Mouse (Mus musculus) c-Kit-positive CD71-positive TER-119-positive erythroid progenitor cells, embryonic 14.5 days (primary cell): Measurements from ENCODE around the gene Fut2.

Experiments
- DNase-seq: peaks from one replicate; pipeline ENCODE4 v3.0.0-alpha.2; 2013; ENCODE audit warnings: low spot score

Gene Fut2

DNA sequence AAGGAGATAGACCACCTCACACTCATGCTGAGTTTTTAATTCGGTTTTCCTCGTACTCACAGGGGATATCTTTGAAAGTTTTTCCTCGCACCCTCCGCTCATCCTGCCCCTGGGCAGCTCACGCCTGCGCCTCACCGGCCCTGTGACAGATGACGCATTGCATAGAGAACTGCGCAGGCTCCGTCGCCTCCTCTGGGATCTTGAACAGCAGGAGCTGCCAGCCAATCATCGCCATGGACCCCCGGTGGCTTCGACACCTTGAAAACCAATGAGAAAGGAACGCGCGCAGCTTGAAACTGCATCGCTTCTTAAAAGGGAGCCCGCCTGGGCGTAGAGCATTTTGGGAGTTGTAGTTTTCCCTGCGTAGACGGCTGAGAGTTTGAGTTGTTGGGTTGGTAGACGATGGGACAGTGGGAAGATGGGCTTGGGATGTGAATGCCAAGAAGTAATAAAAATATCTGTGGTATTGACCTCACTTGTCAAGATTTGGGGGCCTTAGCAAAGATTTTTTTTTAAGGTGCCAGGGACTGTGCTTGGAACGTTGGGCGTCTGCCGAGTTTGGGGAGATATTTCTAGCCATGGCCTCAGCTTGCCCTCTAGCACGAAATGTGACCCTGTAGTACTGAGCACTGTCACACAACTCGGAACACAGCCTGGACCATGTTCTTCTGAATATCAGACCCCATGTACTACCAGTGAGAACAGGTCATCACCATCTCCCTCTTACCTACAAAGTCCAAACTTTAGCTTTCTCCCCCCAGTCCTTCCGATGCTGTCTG, 27.4 kb downstream of the Fut2 start:
- no peak for DNase-seq

GRCm38 (mm10) chr7:45637710-45638109, 28.5 kb downstream of the Fut2 start:
- DNase-seq, result no peak

DNA sequence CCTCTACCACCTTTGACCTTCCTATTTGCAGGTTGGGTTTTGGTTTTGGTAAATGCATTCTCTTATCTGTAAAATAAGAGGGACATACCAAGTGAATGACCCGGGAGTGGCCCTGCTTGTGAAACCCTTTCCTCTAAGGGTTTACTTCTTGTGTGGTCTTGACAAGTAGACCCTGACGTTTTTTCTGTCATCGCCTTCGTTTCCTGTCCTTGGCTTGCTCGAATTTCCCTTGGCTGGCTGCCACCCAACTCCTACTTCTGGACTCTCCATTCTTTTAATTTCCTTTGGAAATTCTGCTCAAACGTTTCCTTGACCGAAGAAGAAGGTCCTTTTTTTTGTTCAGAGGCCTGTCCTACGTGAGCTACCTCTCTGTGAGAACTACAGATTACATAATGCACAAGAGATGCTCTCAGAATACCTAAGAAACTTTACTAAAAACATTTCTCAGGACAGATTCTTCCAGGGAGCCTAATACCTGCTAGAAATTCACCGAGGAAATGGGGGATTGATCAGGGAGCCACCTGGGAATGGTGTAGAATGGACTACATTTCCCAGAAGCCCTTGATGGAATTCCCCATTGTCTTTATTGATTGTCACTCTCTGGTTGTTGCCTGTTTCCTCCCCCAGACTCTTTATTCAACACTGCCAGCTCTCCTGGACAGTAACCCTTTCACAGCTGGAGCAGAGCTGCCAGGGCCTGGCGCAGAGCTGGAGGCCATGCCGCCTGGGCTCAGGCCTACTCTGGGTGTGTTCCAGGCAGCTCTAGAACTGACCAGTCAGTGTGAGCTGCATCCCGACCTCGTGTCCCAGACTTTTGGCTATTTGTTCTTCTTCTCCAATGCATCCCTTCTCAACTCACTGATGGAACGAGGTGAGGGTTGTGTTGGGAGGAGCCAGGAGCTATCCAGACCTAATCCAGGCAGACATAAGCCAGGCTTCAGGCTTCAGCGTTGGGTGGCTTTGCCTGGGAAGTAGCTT, 30.2 kb downstream of the Fut2 start:
- DNase-seq, result no peak

DNA sequence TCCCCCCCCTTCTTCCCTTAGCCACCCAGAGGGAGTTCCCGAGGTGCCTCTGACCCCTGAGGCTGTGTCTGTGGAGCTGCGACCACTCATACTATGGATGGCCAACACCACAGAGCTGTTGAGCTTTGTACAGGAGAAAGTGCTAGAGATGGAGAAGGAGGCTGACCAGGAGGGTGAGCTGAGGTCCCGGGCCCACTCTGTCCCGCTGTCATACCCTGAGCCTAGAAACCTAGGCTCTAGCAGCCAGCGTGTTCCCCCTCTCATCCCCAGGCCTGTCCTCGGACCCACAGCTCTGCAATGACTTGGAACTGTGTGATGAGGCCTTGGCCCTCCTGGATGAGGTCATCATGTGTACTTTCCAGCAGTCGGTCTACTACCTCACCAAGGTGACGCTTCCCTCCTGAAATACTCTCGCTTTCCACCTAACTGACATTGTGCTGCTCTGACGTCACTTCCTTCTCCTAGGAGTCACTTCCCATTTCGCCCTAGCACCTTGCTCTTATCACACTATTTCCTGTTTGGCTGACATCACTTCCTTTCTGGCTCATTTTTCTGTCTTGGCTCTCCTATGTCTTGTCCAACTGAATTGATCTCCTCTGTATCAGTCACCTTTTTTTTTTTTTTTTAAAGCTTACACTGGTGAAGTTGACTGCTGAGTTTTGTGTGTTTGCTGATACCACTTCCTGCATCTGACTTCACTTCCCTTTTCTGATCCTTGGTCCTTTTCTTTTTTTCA, 31.1 kb downstream of the Fut2 start:
- DNase-seq, result no peak

DNA sequence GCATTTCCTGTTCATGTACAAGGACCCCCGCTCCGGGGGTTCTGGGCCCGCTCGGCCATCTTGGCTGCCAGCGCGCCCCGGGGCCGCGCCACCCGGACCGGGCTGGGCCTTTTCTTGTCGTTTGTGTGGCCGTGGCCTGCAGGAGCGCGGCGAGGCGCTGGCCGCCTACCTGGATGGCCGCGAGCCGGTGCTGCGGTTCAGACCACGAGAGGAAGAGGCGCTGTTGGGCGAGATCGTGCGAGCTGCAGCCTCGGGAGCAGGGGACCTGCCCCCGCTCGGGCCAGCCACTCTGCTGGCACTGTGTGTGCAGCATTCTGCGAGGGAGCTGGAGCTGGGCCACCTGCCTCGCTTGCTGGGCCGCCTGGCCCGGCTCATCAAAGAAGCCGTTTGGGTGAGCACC, 33.7 kb downstream of the Fut2 start:
- DNase-seq, result no peak

DNA sequence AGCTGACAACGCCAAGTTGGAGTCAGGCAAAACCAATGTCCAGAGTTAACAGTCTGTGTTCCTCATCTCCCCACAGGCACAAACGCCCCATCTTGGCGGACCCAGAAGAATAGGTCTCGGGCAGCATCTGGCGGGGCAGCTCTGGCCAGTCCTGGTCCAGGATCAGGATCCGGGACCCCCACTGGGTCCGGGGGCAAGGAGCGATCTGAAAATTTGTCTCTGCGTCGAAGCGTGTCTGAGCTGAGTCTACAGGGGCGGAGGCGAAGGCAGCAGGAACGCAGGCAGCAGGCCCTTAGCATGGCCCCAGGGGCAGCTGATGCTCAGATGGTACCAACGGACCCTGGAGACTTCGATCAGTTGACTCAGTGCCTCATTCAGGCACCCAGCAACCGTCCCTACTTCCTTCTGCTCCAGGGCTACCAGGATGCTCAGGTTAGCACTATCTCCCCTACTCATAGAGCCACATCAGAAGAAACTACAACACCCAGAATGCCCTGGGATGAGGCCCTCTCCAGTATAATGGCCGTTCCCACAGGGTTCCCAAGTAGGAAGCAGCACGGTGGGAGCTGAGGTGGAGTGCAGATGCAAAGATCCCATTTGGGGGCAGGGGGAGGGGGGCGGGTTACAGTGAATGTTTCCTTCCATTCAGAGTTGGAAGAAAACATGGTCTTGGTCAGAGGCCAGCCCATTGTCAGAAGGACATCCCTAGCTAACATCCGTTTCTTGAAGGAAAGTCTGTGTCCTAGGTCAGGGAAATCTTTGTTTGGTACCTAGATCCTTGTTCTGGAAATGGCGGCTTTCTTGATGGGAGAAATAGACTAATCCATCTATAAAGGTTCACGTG, 35.9 kb downstream of the Fut2 start:
- no peak for DNase-seq

GRCm38 (mm10) chr7:45628364-45629294, 37.6 kb downstream of the Fut2 start:
- peak; percentile 73 for DNase-seq

GRCm38 (mm10) chr7:45627261-45627660, 38.9 kb downstream of the Fut2 start, which contains the start of gene Rasip1:
Gene Rasip1, plus strand, starts transcription at chr7:45627488.
- DNase-seq, result no peak

DNA sequence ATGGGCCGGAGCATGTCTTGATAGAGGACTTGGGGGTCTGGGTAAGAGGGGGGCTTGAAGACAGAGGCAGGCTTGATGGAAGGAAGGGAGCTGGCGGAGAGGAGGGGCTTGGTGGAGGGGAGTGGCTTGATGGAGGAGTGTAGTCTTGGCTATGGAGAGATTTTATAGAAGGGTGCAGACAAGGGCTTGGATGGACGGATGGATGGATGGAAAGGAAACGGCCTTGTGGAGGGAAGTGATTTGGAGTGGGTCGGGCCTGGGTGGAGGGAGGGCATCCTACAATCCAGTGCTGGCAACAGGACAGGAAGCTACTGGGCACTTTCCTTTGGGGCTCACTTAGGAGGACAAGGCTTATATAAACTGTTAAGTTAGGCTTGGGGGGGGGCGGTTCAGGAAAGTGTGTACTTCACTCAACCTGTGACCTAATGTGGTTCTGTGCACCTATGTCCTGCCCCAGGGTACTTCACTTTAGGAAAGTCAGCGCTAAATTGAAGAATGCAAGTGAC, 39.6 kb downstream of the Fut2 start:
- DNase-seq, result no peak

- no peak for DNase-seq
These were observed 40.7 kb downstream of the Fut2 start for GRCm38 (mm10) chr7:45625481-45625880.

DNA sequence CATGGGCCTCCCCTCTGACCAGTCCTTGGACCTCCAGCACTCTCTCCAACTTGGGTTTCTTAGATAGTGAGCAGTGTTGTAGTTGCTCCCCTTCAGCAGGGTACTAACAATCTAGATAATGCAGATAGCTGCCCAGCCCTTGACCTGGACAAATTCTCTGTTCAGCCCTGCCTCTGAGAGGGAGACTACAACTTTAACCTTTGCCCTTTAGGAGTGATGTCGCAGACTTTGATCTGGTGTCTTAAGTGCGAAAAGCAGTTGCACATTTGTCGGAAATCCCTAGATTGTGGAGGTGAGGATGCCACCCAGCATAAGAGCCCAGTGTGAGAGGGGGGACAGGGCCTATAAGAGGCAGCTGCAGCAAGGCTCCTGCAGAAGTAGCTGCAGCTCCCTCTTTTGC, 41.5 kb downstream of the Fut2 start:
- DNase-seq, result no peak

DNA sequence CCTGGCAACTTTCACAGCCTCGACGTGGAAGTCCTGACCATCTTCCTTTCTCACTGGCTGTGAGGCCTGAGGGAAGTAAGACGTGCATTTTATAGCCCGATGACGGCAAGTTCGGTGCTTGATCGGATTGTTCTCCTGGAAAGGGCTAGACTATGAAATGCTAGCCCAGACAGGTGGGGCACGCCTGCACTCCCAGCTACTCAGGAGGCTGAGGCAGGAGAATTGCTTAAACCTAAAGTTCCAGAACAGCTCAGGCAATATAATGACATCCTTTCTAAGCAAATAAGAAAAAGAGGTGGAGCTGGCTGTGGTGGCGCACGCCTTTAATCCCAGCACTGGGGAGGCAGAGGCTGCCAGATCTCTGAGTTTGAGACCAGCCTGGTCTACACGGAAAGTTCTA, 42.7 kb downstream of the Fut2 start:
- DNase-seq, result no peak

- DNase-seq, result peak; percentile 57
These were observed 44.8 kb downstream of the Fut2 start, which contains the start of gene Izumo1 for GRCm38 (mm10) chr7:45621443-45621842. Gene Izumo1, plus strand, starts transcription at chr7:45621811.

DNA sequence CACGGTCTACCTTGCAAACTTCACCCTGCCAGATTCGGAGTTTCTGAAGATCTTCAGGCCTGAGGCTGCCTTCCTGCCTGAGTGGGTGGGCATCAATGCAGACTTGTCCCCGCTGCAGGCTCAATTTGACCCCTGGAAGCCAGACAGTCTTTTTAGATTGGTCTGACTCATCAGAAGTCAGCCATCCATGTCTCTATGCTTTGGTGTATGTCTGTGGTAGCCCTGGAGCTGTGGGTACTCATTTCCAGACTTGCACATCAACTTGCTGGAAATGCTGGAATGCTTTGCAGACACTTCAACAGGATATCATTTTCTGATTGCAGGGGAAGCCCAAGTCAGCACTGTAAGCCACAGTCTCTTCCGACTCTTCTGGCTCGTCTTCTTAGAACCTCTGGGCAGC, 46.6 kb downstream of the Fut2 start:
- DNase-seq, result no peak

GRCm38 (mm10) chr7:45618316-45618715, 47.9 kb downstream of the Fut2 start:
- no peak for DNase-seq

DNA sequence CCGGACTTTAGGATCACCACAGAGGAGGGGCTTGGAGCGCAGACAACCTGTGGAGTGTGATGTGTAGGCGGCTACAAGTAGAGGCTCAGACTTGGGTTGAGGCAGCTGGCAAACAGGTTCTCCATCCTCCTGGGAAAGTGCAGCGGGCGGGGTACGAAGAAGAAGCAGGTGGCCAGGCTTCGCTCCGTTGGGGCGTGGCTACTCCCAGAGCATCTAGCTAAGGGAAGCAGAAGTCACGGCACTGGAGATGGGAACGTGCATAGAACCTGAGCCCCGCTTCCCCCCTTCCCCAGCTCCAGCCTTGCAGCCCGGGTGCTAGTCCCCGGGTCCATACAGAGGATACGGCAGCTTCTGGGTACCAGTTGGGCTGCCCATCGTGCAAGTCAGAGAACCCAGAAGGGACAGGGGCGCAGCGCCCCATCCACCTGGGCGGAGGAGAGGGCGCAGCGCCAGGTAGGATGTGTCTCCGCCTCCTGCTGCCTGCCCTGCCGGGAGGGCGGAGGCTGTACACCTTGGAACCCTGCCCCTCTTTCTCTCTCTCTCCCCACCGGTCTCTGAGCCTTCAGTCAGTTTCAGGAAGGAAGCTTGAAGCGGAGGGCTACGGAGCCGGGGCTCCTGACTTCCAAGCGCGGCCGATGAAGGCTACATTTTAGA, 49.0 kb downstream of the Fut2 start, which contains the start of gene Fut1:
TSS of gene Fut1 (plus strand) at position 248 of the 654 bp plus-strand sequence.
- DNase-seq, result no peak

GRCm38 (mm10) chr7:45616277-45616676, 49.9 kb downstream of the Fut2 start:
- DNase-seq, result no peak

DNA sequence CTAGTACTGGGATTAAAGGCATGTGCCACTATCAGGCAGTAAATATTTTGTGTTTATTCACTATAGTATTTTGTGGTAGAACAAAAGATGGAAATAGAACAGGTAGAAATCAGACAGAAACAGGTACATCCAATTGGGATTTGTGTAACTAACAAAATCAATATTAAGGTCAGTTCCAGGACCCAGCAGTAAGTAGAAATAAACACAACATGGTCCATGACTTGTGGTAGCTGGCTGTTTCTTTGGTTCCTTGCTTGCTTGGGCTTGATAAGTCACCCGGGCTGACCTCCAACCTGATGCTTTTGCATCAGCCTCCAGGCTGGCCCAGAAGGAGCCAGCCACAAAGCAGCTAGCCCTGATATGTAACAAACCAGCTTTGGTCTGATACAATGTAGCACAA, 56.7 kb downstream of the Fut2 start:
- no peak for DNase-seq

DNA sequence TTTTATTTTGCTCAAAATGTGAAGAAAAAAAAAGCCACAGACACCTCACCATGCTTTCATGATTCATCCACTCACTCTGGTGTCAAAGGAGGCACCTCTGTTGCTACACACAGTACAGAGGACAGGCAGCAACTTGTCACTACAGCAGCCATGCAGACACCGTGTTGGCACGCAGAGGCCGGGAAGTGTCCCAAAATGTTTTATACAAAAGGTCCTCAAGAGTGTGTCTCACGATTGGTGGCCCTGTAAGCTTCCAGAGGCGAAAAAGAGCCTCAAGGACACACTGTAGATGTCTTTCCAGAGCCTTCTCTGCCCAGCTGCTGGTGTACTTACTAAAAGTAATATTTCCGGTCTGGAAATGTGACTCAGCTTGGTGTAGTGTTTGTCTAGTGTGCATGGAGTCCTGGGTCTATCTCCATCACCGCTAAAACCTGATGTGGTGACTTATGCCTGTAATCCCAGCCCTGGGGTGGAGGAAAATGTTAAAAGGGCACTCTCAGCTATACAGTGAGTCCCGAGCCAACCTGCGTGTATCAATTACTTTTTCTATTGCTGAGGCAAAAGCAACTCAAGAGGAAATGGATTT, 60.4 kb downstream of the Fut2 start:
- no peak for DNase-seq
